Mouse (Mus musculus): Measurements from ENCODE around the gene Clstn2. TPM values are rescaled to one million over a fixed set of nuclear protein-coding genes. Genes with fewer than 3 reads are reported as not detected.

Clstn2 gene
- polyA plus RNA-seq, 1 experiment from 2014 or later, result 25.2 TPM

DNA sequence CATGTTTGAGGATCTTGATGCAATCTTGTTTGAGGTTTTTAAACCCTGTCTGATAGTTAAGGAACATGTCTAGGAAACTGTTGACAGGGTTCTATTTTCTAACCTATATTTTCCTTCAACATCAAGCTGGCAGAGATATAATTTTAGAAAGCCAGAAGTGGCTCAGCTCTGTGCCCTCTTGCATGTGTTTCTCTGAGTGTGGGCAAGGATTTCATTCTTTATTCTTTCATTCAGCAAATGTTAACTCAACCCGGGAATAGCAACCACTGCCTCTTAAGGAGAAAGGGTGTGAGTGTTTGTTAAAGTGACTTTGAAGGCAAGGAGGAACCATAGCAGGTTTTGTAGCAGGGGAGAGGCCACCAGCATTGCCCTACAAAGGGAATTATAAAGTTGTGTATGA lies 337.7 kb downstream of the Clstn2 start:
- H3K27ac ChIP-seq (ENCODE audit: low read depth, low read length), result no peak overlapping the region
- no peaks in the 10 kb centered on the region for H3K9me3 ChIP-seq (ENCODE audit: control insufficient read depth, low read length)
- H3K4me2 ChIP-seq (ENCODE audit: low read depth, low read length), result no peak overlapping the region
- no peaks in the 10 kb centered on the region for H3K27me3 ChIP-seq (ENCODE audit: control insufficient read depth, insufficient read depth, low read length)
- H3K4me3 ChIP-seq (ENCODE audit: low read depth, low read length), result no peak overlapping the region
- no peak for ATAC-seq (ENCODE audit: low read depth)
- H3K4me1 ChIP-seq (ENCODE audit: control insufficient read depth, insufficient read depth, low read length), result no peaks in the 10 kb centered on the region
- 79% methylated on average over 1 of the region's 1 CpGs for WGBS
- no peak overlapping the region for H3K9ac ChIP-seq (replicated peaks; ENCODE audit: low read depth, low read length)
- H3K36me3 ChIP-seq (ENCODE audit: control insufficient read depth, insufficient read depth, low read length), result no peaks in the 10 kb centered on the region

DNA sequence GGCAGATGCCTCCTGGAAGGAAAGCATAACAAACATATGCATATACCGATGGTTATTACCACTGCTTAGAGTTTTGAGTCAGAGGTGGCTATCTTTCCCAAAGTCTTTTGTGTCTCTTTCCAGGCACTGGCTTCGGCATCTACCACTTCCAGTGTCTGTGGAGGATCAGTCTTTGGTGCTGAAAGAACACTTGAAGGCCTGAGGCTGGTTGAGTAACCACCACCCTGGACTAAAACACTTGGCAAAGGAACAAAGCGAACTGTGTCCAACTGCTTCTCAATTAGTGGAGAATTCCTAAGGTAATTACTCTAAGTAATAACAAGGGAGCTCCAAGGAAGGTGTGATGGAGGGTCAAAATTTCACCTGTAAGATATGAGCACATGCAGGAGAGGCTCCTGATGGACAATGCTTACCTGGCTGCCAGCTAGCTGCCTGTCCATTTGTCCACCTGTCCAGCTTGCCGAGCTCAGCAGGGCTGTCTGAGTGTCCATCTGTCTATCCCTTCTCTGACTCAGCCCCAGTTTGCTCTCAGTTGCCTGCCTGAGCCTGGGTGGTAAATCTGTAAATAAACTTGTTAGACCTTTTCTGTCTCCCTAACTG lies 346.1 kb downstream of the Clstn2 start:
- no peaks in the 10 kb centered on the region for H3K36me3 ChIP-seq (ENCODE audit: control insufficient read depth, insufficient read depth, low read length)
- no peak overlapping the region for H3K27ac ChIP-seq (ENCODE audit: low read depth, low read length)
- no peak overlapping the region for H3K4me2 ChIP-seq (ENCODE audit: low read depth, low read length)
- ATAC-seq (ENCODE audit: low read depth), result no peak
- 91% methylated on average over 4 of the region's 4 CpGs for WGBS
- H3K4me3 ChIP-seq (ENCODE audit: low read depth, low read length), result no peak overlapping the region
- no peak overlapping the region for H3K9ac ChIP-seq (replicated peaks; ENCODE audit: low read depth, low read length)
- H3K9me3 ChIP-seq (ENCODE audit: control insufficient read depth, low read length), result no peaks in the 10 kb centered on the region
- H3K4me1 ChIP-seq (ENCODE audit: control insufficient read depth, insufficient read depth, low read length), result no peaks in the 10 kb centered on the region
- H3K27me3 ChIP-seq (ENCODE audit: control insufficient read depth, insufficient read depth, low read length), result no peaks in the 10 kb centered on the region

DNA sequence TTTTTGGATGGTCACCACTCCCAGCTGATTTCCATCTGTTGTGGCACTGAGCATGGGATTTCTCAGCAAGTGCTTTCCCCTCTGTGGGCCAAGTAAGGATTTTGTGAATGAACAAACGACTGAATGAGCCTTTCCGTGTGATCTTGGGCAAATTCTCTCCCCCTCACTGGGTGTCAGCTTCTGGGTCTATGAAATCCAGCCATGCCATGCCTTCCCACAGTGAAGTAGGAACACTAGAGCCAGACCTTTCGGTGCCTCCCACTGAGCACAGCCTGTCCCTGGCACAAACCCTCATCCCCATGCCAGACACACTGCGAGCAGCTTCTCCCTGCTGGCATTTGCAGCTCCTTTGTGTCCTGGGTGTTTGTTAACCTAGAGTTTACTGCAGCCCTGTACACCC lies 347.3 kb downstream of the Clstn2 start:
- WGBS, result 60% methylated on average over 4 of the region's 4 CpGs
- no peak overlapping the region for H3K4me2 ChIP-seq (ENCODE audit: low read depth, low read length)
- H3K4me1 ChIP-seq (ENCODE audit: control insufficient read depth, insufficient read depth, low read length), result no peaks in the 10 kb centered on the region
- no peaks in the 10 kb centered on the region for H3K27me3 ChIP-seq (ENCODE audit: control insufficient read depth, insufficient read depth, low read length)
- ATAC-seq (ENCODE audit: low read depth), result no peak
- H3K4me3 ChIP-seq (ENCODE audit: low read depth, low read length), result no peak overlapping the region
- H3K9me3 ChIP-seq (ENCODE audit: control insufficient read depth, low read length), result no peaks in the 10 kb centered on the region
- no peak overlapping the region for H3K27ac ChIP-seq (ENCODE audit: low read depth, low read length)
- H3K36me3 ChIP-seq (ENCODE audit: control insufficient read depth, insufficient read depth, low read length), result no peaks in the 10 kb centered on the region
- H3K9ac ChIP-seq (replicated peaks; ENCODE audit: low read depth, low read length), result no peak overlapping the region

DNA sequence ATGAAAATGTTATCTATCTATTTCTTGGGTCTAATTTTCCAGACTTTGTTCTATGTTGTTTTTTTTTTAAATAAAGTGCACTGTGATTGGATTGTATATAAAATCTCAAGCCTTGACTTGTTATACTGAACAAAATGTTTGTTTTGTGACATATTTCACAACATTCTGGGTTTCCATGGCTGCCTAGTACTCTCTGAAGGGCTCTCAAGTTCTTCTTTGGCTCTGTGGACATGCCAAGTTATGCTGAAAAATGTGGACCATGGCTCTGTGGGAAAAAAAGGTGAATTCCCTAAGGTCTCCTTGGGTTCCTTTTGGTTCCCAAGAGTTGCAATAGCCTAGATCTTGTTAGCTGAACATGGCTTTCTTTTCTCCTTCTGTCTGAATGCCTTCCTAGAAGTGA lies 353.1 kb downstream of the Clstn2 start:
- no peaks in the 10 kb centered on the region for H3K36me3 ChIP-seq (ENCODE audit: control insufficient read depth, insufficient read depth, low read length)

DNA sequence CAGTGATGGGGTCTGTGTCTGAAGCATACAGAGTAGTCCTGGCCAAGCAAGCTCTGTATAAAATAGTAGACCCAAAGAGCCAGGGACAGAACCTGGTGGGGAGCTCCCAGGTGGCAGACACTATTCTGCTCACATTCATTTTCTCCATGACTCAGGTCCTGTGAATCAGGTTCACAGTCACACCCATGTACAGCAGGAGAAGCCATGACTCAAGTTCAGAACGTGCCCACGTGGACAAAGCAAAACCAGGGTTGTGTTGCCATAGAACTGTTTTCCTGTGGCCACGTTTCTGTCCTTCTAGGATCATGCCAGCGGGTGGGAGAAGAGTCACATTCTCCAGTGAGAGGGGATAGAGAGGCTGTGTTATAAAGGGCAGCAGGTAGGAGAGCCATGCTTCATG lies 353.9 kb downstream of the Clstn2 start:
- WGBS, result 76% methylated on average over 4 of the region's 4 CpGs
- Histone ChIP-seq H3K27ac (ENCODE audit: low read depth, low read length) (no peak overlapping the region), H3K4me2 (ENCODE audit: low read depth, low read length) (no peak overlapping the region), H3K4me1 (ENCODE audit: control insufficient read depth, insufficient read depth, low read length) (no peaks in the 10 kb centered on the region), H3K9me3 (ENCODE audit: control insufficient read depth, low read length) (no peaks in the 10 kb centered on the region), H3K9ac (replicated peaks; ENCODE audit: low read depth, low read length) (no peak overlapping the region), H3K4me3 (ENCODE audit: low read depth, low read length) (no peak overlapping the region), H3K27me3 (ENCODE audit: control insufficient read depth, insufficient read depth, low read length) (no peaks in the 10 kb centered on the region), H3K36me3 (ENCODE audit: control insufficient read depth, insufficient read depth, low read length) (no peaks in the 10 kb centered on the region)
- no peak for ATAC-seq (ENCODE audit: low read depth)

More for the DNA sequence above, 353.1 kb downstream of the Clstn2 start:
- H3K4me1 ChIP-seq (ENCODE audit: control insufficient read depth, insufficient read depth, low read length), result no peaks in the 10 kb centered on the region
- ATAC-seq (ENCODE audit: low read depth), result no peak
- no peak overlapping the region for H3K4me2 ChIP-seq (ENCODE audit: low read depth, low read length)
- H3K9ac ChIP-seq (replicated peaks; ENCODE audit: low read depth, low read length), result no peak overlapping the region
- H3K27me3 ChIP-seq (ENCODE audit: control insufficient read depth, insufficient read depth, low read length), result no peaks in the 10 kb centered on the region
- no peak overlapping the region for H3K4me3 ChIP-seq (ENCODE audit: low read depth, low read length)
- no peaks in the 10 kb centered on the region for H3K9me3 ChIP-seq (ENCODE audit: control insufficient read depth, low read length)
- no peak overlapping the region for H3K27ac ChIP-seq (ENCODE audit: low read depth, low read length)

DNA sequence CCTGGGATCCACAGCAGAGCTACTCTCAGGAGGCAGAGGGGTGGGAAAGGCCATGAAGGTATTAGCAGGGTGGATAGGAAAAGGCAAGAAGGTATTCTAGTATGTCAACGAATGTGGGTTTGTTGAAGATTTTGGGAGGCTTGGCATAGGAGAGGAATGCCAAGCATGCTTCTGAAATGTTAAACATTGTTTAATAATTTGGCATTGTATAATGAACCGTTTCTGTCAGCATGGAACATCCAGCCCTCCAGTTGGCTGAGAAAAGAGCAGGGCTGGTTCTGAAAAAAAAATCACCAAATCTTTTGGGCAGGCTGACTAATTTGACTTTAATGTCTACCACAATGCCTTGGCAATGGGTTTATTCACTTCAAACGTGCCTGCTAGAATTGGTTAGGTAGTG lies 355.9 kb downstream of the Clstn2 start:
- no peak overlapping the region for H3K4me2 ChIP-seq (ENCODE audit: low read depth, low read length)
- WGBS, result 69% methylated on average over 3 of the region's 3 CpGs

DNA sequence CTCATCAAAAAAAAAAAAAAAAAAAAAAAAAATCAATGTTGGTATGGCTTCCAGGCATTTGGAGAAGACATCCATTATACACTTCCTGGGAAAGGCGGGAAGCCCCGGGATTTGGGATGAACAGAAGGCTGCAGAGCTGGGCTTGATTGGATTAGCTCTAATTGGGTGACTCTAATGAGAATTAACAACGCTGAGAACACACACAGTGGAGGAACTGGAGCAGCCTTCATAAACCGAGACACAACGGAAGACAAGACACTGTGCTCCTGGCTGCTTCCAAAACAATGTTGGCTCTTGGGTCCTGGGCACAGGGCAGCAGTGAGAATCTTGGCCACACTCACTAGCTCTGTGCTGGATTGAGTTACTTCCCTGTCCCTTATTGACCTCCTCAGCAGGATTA lies 360.3 kb downstream of the Clstn2 start:
- ATAC-seq (ENCODE audit: low read depth), result no peak
- Histone ChIP-seq H3K9ac (replicated peaks; ENCODE audit: low read depth, low read length) (no peak overlapping the region), H3K4me2 (ENCODE audit: low read depth, low read length) (no peak overlapping the region), H3K27ac (ENCODE audit: low read depth, low read length) (no peak overlapping the region), H3K4me1 (ENCODE audit: control insufficient read depth, insufficient read depth, low read length) (no peaks in the 10 kb centered on the region), H3K4me3 (ENCODE audit: low read depth, low read length) (no peak overlapping the region), H3K9me3 (ENCODE audit: control insufficient read depth, low read length) (no peaks in the 10 kb centered on the region), H3K27me3 (ENCODE audit: control insufficient read depth, insufficient read depth, low read length) (no peaks in the 10 kb centered on the region), H3K36me3 (ENCODE audit: control insufficient read depth, insufficient read depth, low read length) (no peaks in the 10 kb centered on the region)
- 16% methylated on average over 5 of the region's 5 CpGs for WGBS

More for the DNA sequence above, 355.9 kb downstream of the Clstn2 start:
- Histone ChIP-seq H3K36me3 (ENCODE audit: control insufficient read depth, insufficient read depth, low read length) (no peaks in the 10 kb centered on the region), H3K4me1 (ENCODE audit: control insufficient read depth, insufficient read depth, low read length) (no peaks in the 10 kb centered on the region), H3K4me3 (ENCODE audit: low read depth, low read length) (no peak overlapping the region), H3K9ac (replicated peaks; ENCODE audit: low read depth, low read length) (no peak overlapping the region), H3K9me3 (ENCODE audit: control insufficient read depth, low read length) (no peaks in the 10 kb centered on the region), H3K27ac (ENCODE audit: low read depth, low read length) (no peak overlapping the region), H3K27me3 (ENCODE audit: control insufficient read depth, insufficient read depth, low read length) (no peaks in the 10 kb centered on the region)
- ATAC-seq (ENCODE audit: low read depth), result no peak

DNA sequence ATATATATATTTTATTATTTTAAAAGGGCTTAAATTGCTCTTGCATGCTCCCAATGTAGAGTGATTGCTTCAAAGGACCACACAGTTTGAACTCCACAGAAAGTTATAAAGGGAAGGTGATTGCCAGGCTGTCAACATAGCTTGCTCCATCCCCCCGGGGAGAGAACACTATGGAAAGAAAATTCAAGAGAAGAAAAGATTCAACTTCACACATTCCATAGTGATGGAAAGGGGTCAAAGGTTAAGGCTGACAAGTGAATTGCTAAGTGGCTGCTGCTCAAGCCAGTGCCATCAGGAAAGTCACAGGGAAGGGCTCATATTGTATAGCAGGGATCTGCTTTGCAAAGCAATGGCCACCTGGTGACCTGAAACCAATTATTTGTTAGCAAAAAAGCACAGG lies 360.8 kb downstream of the Clstn2 start:
- no peak overlapping the region for H3K27ac ChIP-seq (ENCODE audit: low read depth, low read length)
- H3K36me3 ChIP-seq (ENCODE audit: control insufficient read depth, insufficient read depth, low read length), result no peaks in the 10 kb centered on the region
- no peaks in the 10 kb centered on the region for H3K9me3 ChIP-seq (ENCODE audit: control insufficient read depth, low read length)
- H3K4me2 ChIP-seq (ENCODE audit: low read depth, low read length), result no peak overlapping the region
- no peak for ATAC-seq (ENCODE audit: low read depth)
- no peak overlapping the region for H3K9ac ChIP-seq (replicated peaks; ENCODE audit: low read depth, low read length)
- 10% methylated on average over 1 of the region's 1 CpGs for WGBS
- no peak overlapping the region for H3K4me3 ChIP-seq (ENCODE audit: low read depth, low read length)
- no peaks in the 10 kb centered on the region for H3K4me1 ChIP-seq (ENCODE audit: control insufficient read depth, insufficient read depth, low read length)
- H3K27me3 ChIP-seq (ENCODE audit: control insufficient read depth, insufficient read depth, low read length), result no peaks in the 10 kb centered on the region

DNA sequence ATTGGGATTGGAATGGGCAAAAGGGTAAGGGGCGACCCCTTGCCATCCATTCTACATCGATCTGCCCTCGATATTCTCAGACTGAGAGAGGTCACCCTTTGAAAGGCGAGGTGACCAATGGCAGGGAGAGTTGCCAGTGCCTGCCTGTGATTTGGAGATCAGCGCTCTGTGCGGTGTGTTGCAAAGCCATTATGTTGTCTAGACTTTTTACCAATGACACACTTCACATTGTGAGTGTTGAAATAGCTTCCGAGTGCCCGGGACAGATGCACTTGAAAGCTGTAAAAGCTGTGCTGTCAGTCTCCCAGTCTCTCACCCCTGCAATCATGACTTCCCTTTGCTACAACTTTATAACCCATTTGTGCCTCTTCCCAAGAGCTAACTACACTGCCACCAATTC lies 362.3 kb downstream of the Clstn2 start:
- Histone ChIP-seq H3K4me1 (ENCODE audit: control insufficient read depth, insufficient read depth, low read length) (no peaks in the 10 kb centered on the region), H3K27ac (ENCODE audit: low read depth, low read length) (no peak overlapping the region), H3K9me3 (ENCODE audit: control insufficient read depth, low read length) (no peaks in the 10 kb centered on the region), H3K4me2 (ENCODE audit: low read depth, low read length) (no peak overlapping the region), H3K9ac (replicated peaks; ENCODE audit: low read depth, low read length) (no peak overlapping the region), H3K4me3 (ENCODE audit: low read depth, low read length) (no peak overlapping the region), H3K27me3 (ENCODE audit: control insufficient read depth, insufficient read depth, low read length) (no peaks in the 10 kb centered on the region), H3K36me3 (ENCODE audit: control insufficient read depth, insufficient read depth, low read length) (no peaks in the 10 kb centered on the region)
- ATAC-seq (ENCODE audit: low read depth), result no peak
- WGBS, result 49% methylated on average over 8 of the region's 8 CpGs

Data from neural tube, embryonic 14.5 days (tissue).